Mouse (Mus musculus): ENCODE data around the gene Rnf26.

Gene Rnf26

GRCm38 (mm10) chr9:44076764-44077120 lies 36.6 kb downstream of the Rnf26 start:
- CTCF ChIA-PET: no interaction called here

GRCm38 (mm10) chr9:44075996-44076763 lies 37.1 kb downstream of the Rnf26 start:
- CTCF ChIA-PET: no interaction called here

- CTCF ChIA-PET: no interaction called here
Measured at GRCm38 (mm10) chr9:44075276-44075995, 37.9 kb downstream of the Rnf26 start.

- CTCF ChIA-PET: no interaction called here
Measured at GRCm38 (mm10) chr9:44074395-44075275, 38.7 kb downstream of the Rnf26 start.

- CTCF ChIA-PET: no interaction called here
Measured at GRCm38 (mm10) chr9:44073115-44073514, 40.2 kb downstream of the Rnf26 start.

GRCm38 (mm10) chr9:44072599-44072915 lies 40.8 kb downstream of the Rnf26 start:
- CTCF ChIA-PET: no interaction called here

- CTCF ChIA-PET: no interaction called here
Measured at GRCm38 (mm10) chr9:44071914-44072598, 41.3 kb downstream of the Rnf26 start.

- CTCF ChIA-PET: no interaction called here
Measured at GRCm38 (mm10) chr9:44070844-44071231, 42.5 kb downstream of the Rnf26 start.

GRCm38 (mm10) chr9:44070113-44070843 lies 43.0 kb downstream of the Rnf26 start:
- CTCF ChIA-PET: no interaction called here

GRCm38 (mm10) chr9:44069252-44069651 lies 44.1 kb downstream of the Rnf26 start:
- CTCF ChIA-PET: interaction anchor here (0.7 kb wide), 1 partner anchor 698 kb away, joined by 7 read pairs; no protein-coding TSS in a partner anchor

- CTCF ChIA-PET: interaction anchor here (0.6 to 0.9 kb wide), 3 partner anchors 27 to 330 kb away, joined by 3 to 5 read pairs (median 3); no protein-coding TSS in a partner anchor
Measured at GRCm38 (mm10) chr9:44067960-44068330, 45.4 kb downstream of the Rnf26 start.

- CTCF ChIA-PET: interaction anchor here (0.6 to 0.9 kb wide), 4 partner anchors 28 to 329 kb away, joined by 3 to 5 read pairs (median 3); partner anchors contain the start of gene Vps11
Measured at GRCm38 (mm10) chr9:44067241-44067959, 45.9 kb downstream of the Rnf26 start.

- CTCF ChIA-PET: interaction anchor here (0.5 kb wide), 1 partner anchor 503 kb away, joined by 4 read pairs; no protein-coding TSS in a partner anchor
Measured at GRCm38 (mm10) chr9:44066785-44067225, 46.5 kb downstream of the Rnf26 start, which contains the start of gene Usp2. Gene Usp2, plus strand, starts transcription at chr9:44067021.

- CTCF ChIA-PET: no interaction called here
Measured at GRCm38 (mm10) chr9:44065177-44065576, 48.1 kb downstream of the Rnf26 start.

GRCm38 (mm10) chr9:44058606-44059005 lies 54.7 kb downstream of the Rnf26 start:
- CTCF ChIA-PET: no interaction called here

GRCm38 (mm10) chr9:44053936-44054335 lies 59.4 kb downstream of the Rnf26 start:
- CTCF ChIA-PET: no interaction called here

GRCm38 (mm10) chr9:44052855-44053254 lies 60.5 kb downstream of the Rnf26 start:
- CTCF ChIA-PET: no interaction called here

GRCm38 (mm10) chr9:44049381-44050165 lies 63.7 kb downstream of the Rnf26 start:
- CTCF ChIA-PET: no interaction called here

All from spleen, embryonic (tissue).